Mouse (Mus musculus) brain, embryonic 14.5 days (tissue): ENCODE measurements at regions not wholly inside any gene's neighbourhood (a gene's known extent, or its start where the extent isn't known, plus 50 kb on each side); places are given as distances from the start of the nearest gene placed in this dataset.

Experiments used
- CTCF ChIP-seq: fragments of 200-500 bp; IDR thresholded peaks from 2 replicates; pipeline ENCODE4 v1.5.1; 2012; ENCODE audit warnings: inconsistent platforms, mild to moderate bottlenecking, moderate library complexity, borderline replicate concordance; ENCODE audit not compliant: insufficient read depth, insufficient read length; ENCODE audit errors: extremely low read depth
- POLR2A ChIP-seq: fragments of 200-500 bp; IDR thresholded peaks from 2 replicates; pipeline ENCODE4 v1.6.1; 2012; ENCODE audit warnings: mild to moderate bottlenecking, inconsistent platforms, borderline replicate concordance; ENCODE audit not compliant: poor library complexity, insufficient read depth, insufficient read length, severe bottlenecking; ENCODE audit errors: extremely low read depth

GRCm38 (mm10) chr15:6995246-6995645, 95.2 kb upstream of the Lifr start:
- TF ChIP-seq CTCF (no peak), POLR2A (no peak)
